Comparison of ENCODE assay signal across 8 mouse cellular contexts in the genomic region with DNA sequence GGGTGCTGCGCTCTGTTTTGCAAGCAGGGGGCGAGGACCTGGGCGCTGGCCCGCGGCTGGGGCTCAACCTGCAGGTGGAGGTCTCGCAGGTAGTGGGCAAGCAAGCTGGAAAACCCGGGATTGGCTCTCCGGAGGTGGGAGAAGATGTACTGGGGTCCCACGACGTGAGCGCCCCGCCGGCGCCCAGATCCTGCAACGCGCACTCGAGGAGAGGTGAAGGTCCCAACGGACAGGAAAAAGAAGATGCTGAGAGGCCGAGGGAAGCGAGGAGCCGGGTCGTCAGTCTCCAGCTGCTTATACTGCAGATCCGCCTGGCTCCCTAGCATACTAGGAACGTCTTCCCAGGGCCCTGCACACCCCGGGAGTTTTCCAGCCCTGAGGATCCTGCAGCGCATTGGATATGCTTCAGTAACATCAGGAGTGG. TPM values are rescaled to one million over a fixed set of nuclear protein-coding genes. Genes with fewer than 3 reads are reported as not detected.
DNase-seq lines count a peak whose midpoint lies in the region; ATAC-seq and TF ChIP-seq lines count a peak whose summit lies in the region.

No protein-coding gene starts in this region.

- H3K27me3 ChIP-seq in hindbrain, embryonic 10.5 days (ENCODE audit: insufficient read depth, poor library complexity, severe bottlenecking) = no peaks in the 10 kb centered on the region

- whole genome bisulfite sequencing in lung, adult 2 months = 0% methylated on average over 26 of the region's 26 CpGs
- under 1% methylated on average over 26 of the region's 26 CpGs for WGBS in hindbrain, embryonic 10.5 days

- ATAC-seq in megakaryocyte-erythroid progenitor cell, adult 5-6 weeks (replicated peaks; ENCODE audit: low FRiP score, low TSS enrichment, poor library complexity, severe bottlenecking) = peak; percentile 0; the same call in 1 of the 2 replicates

- H3K27ac ChIP-seq in hindbrain, embryonic 10.5 days = peak overlapping the region; percentile 99

- intact Hi-C loops in gastrocnemius, postnatal 36 days (cut with DNase I) = no loop called here

- peaks cover 7% of the 10 kb centered on the region; the same call in 1 of the 2 replicates for H3K36me3 ChIP-seq in hindbrain, embryonic 10.5 days

- H3K4me3 ChIP-seq in lung, adult 2 months (replicated peaks; ENCODE audit: extremely low read depth, low read depth, low read length) = peak overlapping the region; percentile 60
- peak overlapping the region; percentile 96 for H3K4me3 ChIP-seq in hindbrain, embryonic 10.5 days

- H3K9me3 ChIP-seq in hindbrain, embryonic 10.5 days = no peaks in the 10 kb centered on the region

- peak; percentile 37 for DNase-seq in adrenal gland, postnatal 25 days
- DNase-seq in adrenal gland, adult (ENCODE audit: inconsistent age in 2 of 2, low spot score in 1 of 2) = no peak
- no peak for DNase-seq in lung, adult 2 months
- DNase-seq in lung, postnatal 4 days = no peak
- no peak for DNase-seq in hindbrain, embryonic 10.5 days (ENCODE audit: low spot score)
- no peak for DNase-seq in gastrocnemius, postnatal 36 days
- DNase-seq in yolk sac, embryonic 10.5 days (ENCODE audit: low spot score) = no peak

- H3K4me1 ChIP-seq in lung, adult 2 months (ENCODE audit: control insufficient read depth, insufficient read depth, low read length) = peaks cover 2% of the 10 kb centered on the region; the same call in 1 of the 2 replicates
- peaks cover 24% of the 10 kb centered on the region for H3K4me1 ChIP-seq in hindbrain, embryonic 10.5 days (replicated peaks)

- no peak for TF ChIP-seq POLR2A in lung, adult 2 months (IDR thresholded peaks at IDR 0.05; ENCODE audit: borderline replicate concordance, extremely low read depth, low read depth, low read length)

- TF ChIP-seq CTCF in lung, adult 2 months (IDR thresholded peaks at IDR 0.05; ENCODE audit: insufficient read depth, low read length) = no peak

RNA-seq across cellular contexts. Expression of a gene that starts 0.5 kb away (rescaled TPM):
- 51.7 and 52.7 TPM in 2 replicates for total RNA-seq in adrenal gland, postnatal 25 days (2021)
- polyA plus RNA-seq in lung, adult 2 months (2012; rRNA removed) = 11.0 and 13.0 TPM in 2 replicates
- polyA plus RNA-seq in hindbrain, embryonic 10.5 days (2016; fragmentation: Nextera tagmentation; extraction: Ambion mirVana) = 25.9 and 29.5 TPM in 2 replicates
- 47.6 and 49.7 TPM in 2 replicates for total RNA-seq in megakaryocyte-erythroid progenitor cell, adult 5-6 weeks (2014; fragmentation: Nextera tagmentation)
- 32.2 and 53.2 TPM in 2 replicates for total RNA-seq in megakaryocyte-erythroid progenitor cell, adult 5-6 weeks (2017)
- total RNA-seq in gastrocnemius, postnatal 36 days (2021) = 10 to 100 TPM; 11.0 to 12.0 TPM
